Mouse (Mus musculus) liver, adult 2 months (tissue): ENCODE measurements around the gene Wnt10a. TPM values are rescaled to one million over a fixed set of nuclear protein-coding genes. Genes with fewer than 3 reads are reported as not detected.
A peak's percentile ranks its signal among the peaks of the same experiment; 100 is the strongest.

Source experiments
- DNase-seq: peaks from one replicate; pipeline ENCODE4 v3.0.0-alpha.2; 2011; ENCODE audit warnings: low read depth, low spot score; ENCODE audit errors: extremely low read depth
- H3K27ac ChIP-seq: fragments of 200-500 bp; replicated peaks from 2 replicates; pipeline ENCODE4 v1.5.1; 2012; ENCODE audit warnings: low read depth, mild to moderate bottlenecking, control low read depth, inconsistent platforms, low read length; ENCODE audit not compliant: insufficient read depth
- H3K27me3 ChIP-seq: fragments of 200-500 bp; 2 replicates; pipeline ENCODE4 v1.6.1; 2012; ENCODE audit warnings: mild to moderate bottlenecking, moderate library complexity, low read length, inconsistent platforms; ENCODE audit not compliant: control insufficient read depth, insufficient read depth
- H3K36me3 ChIP-seq: fragments of 200-500 bp; 2 replicates; pipeline ENCODE4 v1.6.1; 2012; ENCODE audit warnings: low read length, inconsistent platforms; ENCODE audit not compliant: control insufficient read depth, insufficient read depth
- H3K4me1 ChIP-seq: fragments of 200-500 bp; 2 replicates; pipeline ENCODE4 v1.6.1; 2011; ENCODE audit warnings: low read length; ENCODE audit not compliant: control insufficient read depth, insufficient read depth
- H3K4me3 ChIP-seq: fragments of 200-500 bp; 2 replicates; pipeline ENCODE4 v1.5.1; 2011; ENCODE audit warnings: low read depth, mild to moderate bottlenecking, control low read depth, low read length, moderate library complexity; ENCODE audit not compliant: insufficient read depth
- H3K79me2 ChIP-seq: fragments of 200-500 bp; 2 replicates; pipeline ENCODE4 v1.6.1; 2012; ENCODE audit warnings: inconsistent platforms, mild to moderate bottlenecking, low read length, moderate library complexity; ENCODE audit not compliant: control insufficient read depth, insufficient read depth
- H3K9ac ChIP-seq: fragments of 200-500 bp; 2 replicates; pipeline ENCODE4 v1.6.1; 2012; ENCODE audit warnings: low read depth, mild to moderate bottlenecking, control low read depth, inconsistent platforms, low read length
- CTCF ChIP-seq: fragments of 200-500 bp; IDR thresholded peaks from 2 replicates; pipeline ENCODE4 v1.5.1; 2011; ENCODE audit warnings: low read depth, low read length, control low read depth
- POLR2A ChIP-seq: fragments of 200-500 bp; IDR thresholded peaks from 2 replicates; pipeline ENCODE4 v1.6.1; 2011; ENCODE audit warnings: low read length, control low read depth; ENCODE audit not compliant: insufficient read depth; ENCODE audit errors: extremely low read depth
- WGBS: fragments of 180-500 bp; shearing (Covaris S2); methylation state at CpG from one replicate; pipeline ENCODE4 v1.1.7; 2018; 5-methylcytosine and 5-hydroxymethylcytosine counted together
- polyA plus RNA-seq: library from polyadenylated mRNA; depleted of rRNA; stranded (reverse); fragments of >200 nt; gene quantifications from 2 replicates; pipeline ENCODE4 v1.2.3, GENCODE M21; 2012
- total RNA-seq: library from RNA; depleted of rRNA; stranded (reverse); fragments of >200 nt; gene quantifications from 2 replicates; pipeline ENCODE4 v1.2.3, GENCODE M21; 2014

Gene Wnt10a
- total and polyA plus RNA-seq, 2 experiments = not detected

DNA sequence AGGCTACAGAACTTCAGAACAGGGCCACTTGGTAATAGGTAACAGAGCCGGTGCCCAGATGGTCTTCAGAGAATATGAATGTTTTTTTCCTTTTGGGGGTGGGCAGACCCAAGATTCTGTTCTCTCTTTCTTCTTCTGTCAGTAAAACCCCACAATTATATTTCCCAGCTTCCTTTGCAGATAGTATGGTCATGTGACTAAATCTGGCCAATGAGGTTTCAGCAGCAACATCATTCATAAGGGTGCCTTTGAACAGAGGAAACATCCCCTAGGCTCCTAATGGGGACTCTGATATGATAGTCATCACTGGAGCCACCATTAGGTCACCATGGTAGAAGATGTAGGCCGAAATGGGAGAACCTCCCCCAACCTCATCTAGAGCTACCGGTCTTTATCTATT is 38.5 kb upstream of the Wnt10a start:
- Histone ChIP-seq H3K27me3 (no peaks in the 10 kb centered on the region), H3K79me2 (no peaks in the 10 kb centered on the region), H3K27ac (no peak overlapping the region), H3K4me1 (peaks cover 6% of the 10 kb centered on the region; the same call in 1 of the 2 replicates), H3K9ac (no peak overlapping the region), H3K36me3 (no peaks in the 10 kb centered on the region), H3K4me3 (no peak overlapping the region)
- no peak for DNase-seq
- over 99% methylated on average over 3 of the region's 3 CpGs for WGBS
- TF ChIP-seq CTCF (no peak), POLR2A (no peak)

DNA sequence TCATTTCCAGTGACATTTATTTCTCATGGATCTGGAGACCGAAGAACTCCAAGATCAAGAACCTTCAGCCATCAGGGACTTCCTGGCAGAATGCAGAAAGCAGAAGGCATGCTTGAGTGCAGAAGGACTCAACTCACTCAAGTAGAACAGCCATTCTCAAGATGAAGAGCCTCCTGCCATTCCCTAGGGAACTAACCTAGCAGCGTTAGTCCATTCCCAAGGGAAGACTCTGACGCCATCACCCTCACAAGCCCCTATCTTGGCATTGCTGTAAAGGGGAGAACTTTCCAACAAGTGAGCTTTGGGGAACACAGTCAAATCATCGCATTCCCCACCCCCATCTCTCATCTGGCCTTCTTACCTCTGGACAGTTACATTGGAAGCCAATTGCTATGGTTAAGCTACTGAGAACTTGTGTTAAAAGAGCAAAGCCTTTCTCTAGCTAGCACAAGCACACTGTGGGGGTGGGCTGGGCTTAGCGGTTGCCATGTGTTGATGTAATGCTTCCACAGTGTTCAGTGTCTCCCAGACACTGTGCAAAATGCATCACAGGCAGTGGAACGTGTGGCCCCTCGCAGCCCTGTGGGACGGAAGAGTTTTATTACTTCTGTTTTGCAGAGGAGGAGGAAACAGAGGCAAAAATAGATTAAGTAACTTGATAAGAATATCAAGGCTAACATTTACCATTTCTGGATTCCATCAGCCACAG is 37.9 kb upstream of the Wnt10a start:
- H3K36me3 ChIP-seq = no peaks in the 10 kb centered on the region
- 92% methylated on average over 8 of the region's 8 CpGs for WGBS
- H3K9ac ChIP-seq = no peak overlapping the region

GRCm38 (mm10) chr1:74754175-74754785 is 37.0 kb upstream of the Wnt10a start:
- 67% methylated on average over 5 of the region's 5 CpGs for WGBS
- Histone ChIP-seq H3K27ac (no peak overlapping the region), H3K4me3 (no peak overlapping the region), H3K9ac (no peak overlapping the region), H3K36me3 (no peaks in the 10 kb centered on the region), H3K27me3 (no peaks in the 10 kb centered on the region), H3K4me1 (peaks cover 7% of the 10 kb centered on the region; the same call in 1 of the 2 replicates), H3K79me2 (no peaks in the 10 kb centered on the region)
- DNase-seq = no peak
- TF ChIP-seq CTCF = no peak
- TF ChIP-seq POLR2A = no peak

More for the DNA sequence above, 37.9 kb upstream of the Wnt10a start:
- Histone ChIP-seq H3K27me3 (no peaks in the 10 kb centered on the region), H3K4me1 (peaks cover 6% of the 10 kb centered on the region; the same call in 1 of the 2 replicates), H3K27ac (no peak overlapping the region), H3K79me2 (no peaks in the 10 kb centered on the region), H3K4me3 (no peak overlapping the region)
- no peak for TF ChIP-seq CTCF
- TF ChIP-seq POLR2A = no peak
- DNase-seq = no peak

DNA sequence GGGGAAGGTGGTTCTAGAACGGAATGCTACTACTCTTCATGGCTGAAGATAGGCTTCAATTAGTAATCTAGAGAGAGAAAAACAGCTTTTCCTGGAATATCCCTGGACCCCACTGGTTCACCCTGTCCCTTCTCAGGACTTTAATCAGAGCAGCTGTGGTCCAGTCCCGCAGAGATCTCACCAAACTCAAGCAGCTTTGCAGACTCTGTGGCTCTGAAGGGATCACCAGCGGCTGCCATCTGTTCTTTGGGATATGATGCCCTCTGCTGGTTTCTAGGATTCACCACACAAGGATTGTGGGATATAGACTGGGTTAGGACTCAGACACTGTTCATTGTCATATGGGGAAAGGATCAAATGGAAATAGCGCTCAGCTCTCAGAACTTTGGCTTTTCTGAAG is 31.5 kb upstream of the Wnt10a start:
- H3K4me3 ChIP-seq = no peak overlapping the region
- peak; percentile 54 for DNase-seq
- H3K36me3 ChIP-seq = no peaks in the 10 kb centered on the region
- WGBS = 23% methylated on average over 4 of the region's 4 CpGs
- no peaks in the 10 kb centered on the region for H3K79me2 ChIP-seq
- peaks cover 2% of the 10 kb centered on the region; the same call in 1 of the 2 replicates for H3K4me1 ChIP-seq
- no peak overlapping the region for H3K27ac ChIP-seq
- peak; percentile 59 for TF ChIP-seq CTCF
- TF ChIP-seq POLR2A = no peak
- H3K9ac ChIP-seq = no peak overlapping the region
- no peaks in the 10 kb centered on the region for H3K27me3 ChIP-seq

GRCm38 (mm10) chr1:74763081-74763480 is 28.2 kb upstream of the Wnt10a start:
- Histone ChIP-seq H3K79me2 (no peaks in the 10 kb centered on the region), H3K4me1 (peaks cover 2% of the 10 kb centered on the region; the same call in 1 of the 2 replicates), H3K4me3 (no peak overlapping the region), H3K9ac (no peak overlapping the region), H3K27me3 (peaks cover 3% of the 10 kb centered on the region; the same call in 1 of the 2 replicates), H3K27ac (no peak overlapping the region), H3K36me3 (no peaks in the 10 kb centered on the region)
- DNase-seq = peak; percentile 60
- 5% methylated on average over 6 of the region's 6 CpGs for WGBS
- TF ChIP-seq POLR2A (no peak), CTCF (peak; percentile 61)
